Mouse (Mus musculus) hindbrain, embryonic 14.5 days (tissue): Measurements from ENCODE around the gene Fam83f. TPM values are rescaled to one million over a fixed set of nuclear protein-coding genes. Genes with fewer than 3 reads are reported as not detected.

Experiments
- ATAC-seq: fragments of 200-750 bp; cut with Nextera tagmentation; 2 replicates; pipeline ENCODE4 v1.8.0; 2017; ENCODE audit warnings: moderate number of reproducible peaks, mild to moderate bottlenecking, moderate TSS enrichment, moderate library complexity; ENCODE audit not compliant: low FRiP score
- DNase-seq: peaks from one replicate; pipeline ENCODE4 v3.0.0-alpha.2; 2015; ENCODE audit warnings: low spot score
- H3K27ac ChIP-seq: fragments of 300-500 bp; sonication (generic); 2 replicates; pipeline ENCODE4 v1.5.1; 2014; ENCODE audit warnings: mild to moderate bottlenecking, moderate library complexity
- H3K27me3 ChIP-seq: fragments of 300-500 bp; sonication (generic); 2 replicates; pipeline ENCODE4 v1.6.1; 2014; ENCODE audit warnings: mild to moderate bottlenecking, low read length, mixed read lengths; ENCODE audit not compliant: control insufficient read depth, insufficient read depth
- H3K36me3 ChIP-seq: fragments of 300-500 bp; sonication (generic); replicated peaks from 2 replicates; pipeline ENCODE4 v1.6.1; 2014; ENCODE audit not compliant: control insufficient read depth, insufficient read depth
- H3K4me1 ChIP-seq: fragments of 300-500 bp; sonication (generic); replicated peaks from 2 replicates; pipeline ENCODE4 v1.6.1; 2014; ENCODE audit warnings: antibody characterized with exemption, low read length, mixed read lengths; ENCODE audit not compliant: control insufficient read depth, insufficient read depth
- H3K4me2 ChIP-seq: fragments of 300-500 bp; sonication (generic); replicated peaks from 2 replicates; pipeline ENCODE4 v1.6.1; 2014; ENCODE audit warnings: mild to moderate bottlenecking, moderate library complexity
- H3K4me3 ChIP-seq: fragments of 300-500 bp; sonication (generic); replicated peaks from 2 replicates; pipeline ENCODE4 v1.5.1; 2014; ENCODE audit warnings: mild to moderate bottlenecking, low read length
- H3K9ac ChIP-seq: fragments of 300-500 bp; sonication (generic); 2 replicates; pipeline ENCODE4 v1.6.1; 2014
- H3K9me3 ChIP-seq: fragments of 300-500 bp; sonication (generic); 2 replicates; pipeline ENCODE4 v1.6.1; 2016; ENCODE audit warnings: low read length; ENCODE audit not compliant: control insufficient read depth
- WGBS: fragments of 180-500 bp; shearing (Covaris S2); extraction: QIAGEN DNeasy Blood & Tissue Kit; methylation state at CpG from one replicate; pipeline ENCODE4 v1.1.7; 2014; 5-methylcytosine and 5-hydroxymethylcytosine counted together
- polyA plus RNA-seq: library from polyadenylated mRNA; unstranded; fragments of >200 nt; fragmentation: Nextera tagmentation; extraction: Ambion mirVana; gene quantifications from 2 replicates; pipeline ENCODE4 v1.2.1, GENCODE M21; 2014

Gene Fam83f
- 0.07 and 0.20 TPM in 2 replicates for polyA plus RNA-seq

- no peak for DNase-seq
- Histone ChIP-seq H3K27ac (no peak within 1 kb of the TSS), H3K9ac (peak within 1 kb of the TSS; percentile 43), H3K9me3 (0 out of 2 replicates have a peak, but pooled peaks cover 3% of the 10 kb centered on the region), H3K4me3 (peak within 1 kb of the TSS; percentile 32), H3K4me2 (peak within 1 kb of the TSS; percentile 59), H3K4me1 (peaks cover 12% of the 10 kb centered on the region), H3K36me3 (no peaks in the 10 kb centered on the region), H3K27me3 (peaks cover 26% of the 10 kb centered on the region)
- 5% methylated on average over 78 of the region's 85 CpGs for WGBS
- ATAC-seq = no peak
Observed at GRCm38 (mm10) chr15:80671295-80672252, at the start of gene Fam83f. Fam83f (plus strand) TSS chr15:80671847.

GRCm38 (mm10) chr15:80623171-80623837 is 48.3 kb upstream of the Fam83f start:
- H3K9me3 ChIP-seq = no peaks in the 10 kb centered on the region
- H3K4me2 ChIP-seq = no peak overlapping the region
- H3K4me1 ChIP-seq = no peaks in the 10 kb centered on the region
- no peak overlapping the region for H3K9ac ChIP-seq
- H3K27ac ChIP-seq = no peak overlapping the region
- H3K27me3 ChIP-seq = no peaks in the 10 kb centered on the region
- H3K4me3 ChIP-seq = no peak overlapping the region
- no peaks in the 10 kb centered on the region for H3K36me3 ChIP-seq
- 57% methylated on average over 8 of the region's 8 CpGs for WGBS
- no peak for ATAC-seq
- DNase-seq = no peak

- no peak overlapping the region for H3K4me2 ChIP-seq
- H3K9me3 ChIP-seq = no peaks in the 10 kb centered on the region
- no peak overlapping the region for H3K27ac ChIP-seq
- DNase-seq = no peak
- H3K27me3 ChIP-seq = no peaks in the 10 kb centered on the region
- 52% methylated on average over 6 of the region's 6 CpGs for WGBS
- H3K4me3 ChIP-seq = no peak overlapping the region
- no peak overlapping the region for H3K9ac ChIP-seq
- H3K4me1 ChIP-seq = peaks cover 5% of the 10 kb centered on the region; the same call in 1 of the 2 replicates
- H3K36me3 ChIP-seq = no peaks in the 10 kb centered on the region
- ATAC-seq = no peak
Observed at GRCm38 (mm10) chr15:80626472-80626871, 45.2 kb upstream of the Fam83f start.

GRCm38 (mm10) chr15:80630147-80630546 is 41.5 kb upstream of the Fam83f start:
- H3K36me3 ChIP-seq = no peaks in the 10 kb centered on the region
- no peak overlapping the region for H3K4me3 ChIP-seq
- no peak for DNase-seq
- no peaks in the 10 kb centered on the region for H3K9me3 ChIP-seq
- no peaks in the 10 kb centered on the region for H3K27me3 ChIP-seq
- H3K4me1 ChIP-seq = peaks cover 5% of the 10 kb centered on the region; the same call in 1 of the 2 replicates
- 77% methylated on average over 7 of the region's 7 CpGs for WGBS
- H3K4me2 ChIP-seq = no peak overlapping the region
- ATAC-seq = no peak
- H3K27ac ChIP-seq = no peak overlapping the region
- H3K9ac ChIP-seq = 0 out of 2 replicates have a peak overlapping the region, but pooled peaks have one; percentile 16

- Histone ChIP-seq H3K27me3 (no peaks in the 10 kb centered on the region), H3K4me3 (no peak overlapping the region), H3K4me1 (peaks cover 5% of the 10 kb centered on the region; the same call in 1 of the 2 replicates), H3K4me2 (peak overlapping the region; percentile 15), H3K36me3 (no peaks in the 10 kb centered on the region), H3K27ac (no peak overlapping the region), H3K9me3 (no peaks in the 10 kb centered on the region), H3K9ac (0 out of 2 replicates have a peak overlapping the region, but pooled peaks have one; percentile 16)
- ATAC-seq (no peak), DNase-seq (no peak)
- 48% methylated on average over 14 of the region's 14 CpGs for WGBS
Observed at GRCm38 (mm10) chr15:80630711-80631110, 40.9 kb upstream of the Fam83f start.

GRCm38 (mm10) chr15:80631311-80631710 is 40.3 kb upstream of the Fam83f start:
- ATAC-seq = no peak
- Histone ChIP-seq H3K4me1 (peaks cover 5% of the 10 kb centered on the region; the same call in 1 of the 2 replicates), H3K27ac (no peak overlapping the region), H3K9ac (no peak overlapping the region), H3K27me3 (no peaks in the 10 kb centered on the region), H3K4me2 (no peak overlapping the region), H3K36me3 (no peaks in the 10 kb centered on the region), H3K9me3 (no peaks in the 10 kb centered on the region), H3K4me3 (no peak overlapping the region)
- DNase-seq = no peak
- WGBS = 70% methylated on average over 2 of the region's 2 CpGs

GRCm38 (mm10) chr15:80632280-80632893 is 39.3 kb upstream of the Fam83f start:
- no peaks in the 10 kb centered on the region for H3K27me3 ChIP-seq
- 89% methylated on average over 13 of the region's 13 CpGs for WGBS
- H3K9me3 ChIP-seq = no peaks in the 10 kb centered on the region
- no peaks in the 10 kb centered on the region for H3K36me3 ChIP-seq
- no peak overlapping the region for H3K9ac ChIP-seq
- H3K4me1 ChIP-seq = peaks cover 5% of the 10 kb centered on the region; the same call in 1 of the 2 replicates
- no peak for ATAC-seq
- no peak for DNase-seq
- no peak overlapping the region for H3K27ac ChIP-seq
- H3K4me2 ChIP-seq = no peak overlapping the region
- H3K4me3 ChIP-seq = no peak overlapping the region

GRCm38 (mm10) chr15:80634391-80635193 is 37.1 kb upstream of the Fam83f start:
- Histone ChIP-seq H3K36me3 (no peaks in the 10 kb centered on the region), H3K4me2 (no peak overlapping the region), H3K4me1 (peaks cover 5% of the 10 kb centered on the region; the same call in 1 of the 2 replicates), H3K9ac (no peak overlapping the region), H3K27ac (no peak overlapping the region), H3K4me3 (no peak overlapping the region), H3K9me3 (no peaks in the 10 kb centered on the region), H3K27me3 (no peaks in the 10 kb centered on the region)
- DNase-seq = no peak
- no peak for ATAC-seq
- WGBS = 61% methylated on average over 11 of the region's 11 CpGs
